Mouse (Mus musculus): ENCODE results near the gene Tmem184b. TPM values are rescaled to one million over a fixed set of nuclear protein-coding genes. Genes with fewer than 3 reads are reported as not detected.
A peak's percentile ranks its signal among the peaks of the same experiment; 100 is the strongest.

The Tmem184b gene
- polyA plus RNA-seq, 1 experiment from 2014 or later, result 50.4 TPM

DNA sequence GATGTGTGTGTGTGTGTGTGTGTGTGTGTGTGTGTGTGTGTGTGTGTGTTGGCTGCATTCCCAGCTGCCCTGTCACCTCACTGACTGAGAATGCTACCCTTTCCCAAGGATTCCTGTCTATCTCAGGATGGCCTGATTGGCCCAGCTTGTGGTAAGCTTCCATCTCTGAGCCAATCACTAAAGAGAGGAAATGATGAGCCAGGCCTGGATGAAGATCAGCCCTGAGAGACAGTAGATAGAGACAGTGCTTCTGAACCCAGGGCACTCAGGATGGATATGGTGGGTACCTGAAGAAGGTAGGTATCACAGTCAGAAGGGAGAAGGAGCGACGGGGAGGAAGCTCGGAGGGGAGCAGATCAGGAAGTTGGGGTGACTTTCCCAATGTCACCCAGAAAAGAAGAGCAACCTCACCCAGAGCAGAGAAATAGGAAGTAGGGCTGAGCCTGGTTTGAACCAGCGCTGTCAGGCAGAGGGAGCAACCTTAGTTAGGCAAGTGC lies 5.8 kb upstream of the Tmem184b start:
- H3K27ac ChIP-seq, result no peak overlapping the region
- H3K9me3 ChIP-seq, result no peaks in the 10 kb centered on the region
- H3K27me3 ChIP-seq (replicated peaks), result 0 out of 2 replicates have a peak, but pooled peaks cover 3% of the 10 kb centered on the region
- ATAC-seq (ENCODE audit: low FRiP score, low read depth), result no peak
- H3K4me2 ChIP-seq (replicated peaks), result no peak overlapping the region
- WGBS, result 90% methylated on average over 4 of the region's 4 CpGs
- no peaks in the 10 kb centered on the region for H3K4me1 ChIP-seq
- no peak overlapping the region for H3K9ac ChIP-seq
- H3K36me3 ChIP-seq, result no peaks in the 10 kb centered on the region
- H3K4me3 ChIP-seq, result no peak overlapping the region

DNA sequence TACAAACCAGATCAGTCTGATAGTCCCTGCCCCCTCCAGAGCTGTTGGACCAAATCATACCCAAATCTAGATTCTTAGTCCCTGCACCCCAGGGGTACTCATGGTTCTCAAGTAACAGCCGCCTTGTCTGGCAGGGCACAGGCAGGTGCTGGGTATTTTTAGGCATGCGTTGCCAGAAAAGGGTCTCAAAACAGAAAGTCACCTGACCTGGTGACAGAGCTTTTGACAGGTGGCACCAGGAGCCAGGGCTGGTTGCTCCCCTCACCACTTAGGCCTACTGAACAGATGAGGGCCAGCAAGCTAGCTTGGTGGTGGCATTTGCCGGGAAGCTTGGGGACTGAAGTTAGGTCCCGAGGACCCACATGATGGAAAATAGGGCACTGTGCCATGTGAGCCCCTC lies 3.2 kb upstream of the Tmem184b start:
- no peaks in the 10 kb centered on the region for H3K9me3 ChIP-seq
- no peak for ATAC-seq (ENCODE audit: low FRiP score, low read depth)
- WGBS, result 86% methylated on average over 4 of the region's 4 CpGs

DNA sequence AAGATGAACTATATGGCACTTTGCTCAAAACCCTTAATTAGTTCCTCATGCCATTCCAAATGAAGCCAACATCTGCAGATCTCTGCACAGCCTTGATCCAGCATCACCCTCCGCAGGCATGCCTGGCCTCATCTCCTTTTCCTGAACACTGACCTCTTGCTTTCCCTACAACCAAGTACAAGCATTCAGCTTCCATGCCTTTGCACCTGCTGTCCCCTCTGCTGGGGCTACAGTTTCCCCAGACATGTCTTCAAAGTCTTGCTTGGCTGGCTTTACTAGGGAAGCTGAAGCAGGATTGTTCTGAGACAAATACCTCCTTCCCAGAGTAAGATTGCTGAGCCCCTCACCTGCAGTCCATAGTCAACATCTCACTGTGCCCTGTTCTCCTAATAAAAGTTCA lies 908 bp upstream of the Tmem184b start:
- Histone ChIP-seq H3K4me2 (replicated peaks) (peak overlapping the region; percentile 88; the same call in 1 of the 2 replicates), H3K9me3 (no peaks in the 10 kb centered on the region), H3K4me3 (no peak overlapping the region), H3K36me3 (no peaks in the 10 kb centered on the region), H3K4me1 (peaks cover 33% of the 10 kb centered on the region), H3K9ac (no peak overlapping the region), H3K27ac (no peak overlapping the region), H3K27me3 (replicated peaks) (0 out of 2 replicates have a peak, but pooled peaks cover 3% of the 10 kb centered on the region)
- WGBS, result 70% methylated on average over 1 of the region's 1 CpGs
- no peak for ATAC-seq (ENCODE audit: low FRiP score, low read depth)

More for the DNA sequence above, 3.2 kb upstream of the Tmem184b start:
- H3K4me1 ChIP-seq, result peaks cover 13% of the 10 kb centered on the region
- H3K4me2 ChIP-seq (replicated peaks), result no peak overlapping the region
- no peak overlapping the region for H3K4me3 ChIP-seq
- 0 out of 2 replicates have a peak, but pooled peaks cover 3% of the 10 kb centered on the region for H3K27me3 ChIP-seq (replicated peaks)
- H3K36me3 ChIP-seq, result no peaks in the 10 kb centered on the region
- H3K27ac ChIP-seq, result no peak overlapping the region
- no peak overlapping the region for H3K9ac ChIP-seq

DNA sequence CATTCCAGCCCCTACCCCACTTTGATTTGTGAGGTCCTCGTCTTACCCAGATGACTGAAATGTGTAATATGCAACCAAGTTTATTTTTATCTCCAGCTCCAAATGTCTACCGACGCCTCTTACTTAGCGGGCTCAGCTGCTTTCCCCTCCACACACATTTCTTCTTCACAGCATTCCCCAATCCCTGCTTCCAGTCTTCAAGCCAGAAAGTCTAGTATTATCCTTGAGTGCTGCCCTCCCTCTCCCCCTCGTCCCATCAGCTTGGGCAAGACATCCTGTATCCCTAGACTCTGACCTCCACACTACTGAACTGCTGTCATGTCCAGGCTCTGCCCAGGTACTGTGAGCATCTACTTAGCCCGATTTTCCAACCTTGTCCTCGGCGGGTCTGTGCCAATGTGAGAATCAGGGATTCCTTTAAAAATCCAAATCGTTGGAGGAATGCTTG lies 418 bp upstream of the Tmem184b start:
- 18% methylated on average over 9 of the region's 9 CpGs for WGBS
- no peaks in the 10 kb centered on the region for H3K9me3 ChIP-seq
- H3K4me1 ChIP-seq, result peaks cover 33% of the 10 kb centered on the region
- peak; percentile 9; the same call in 1 of the 2 replicates for ATAC-seq (ENCODE audit: low FRiP score, low read depth)
- no peaks in the 10 kb centered on the region for H3K36me3 ChIP-seq
- peak overlapping the region; percentile 88 for H3K4me2 ChIP-seq (replicated peaks)
- H3K27me3 ChIP-seq (replicated peaks), result 0 out of 2 replicates have a peak, but pooled peaks cover 3% of the 10 kb centered on the region
- no peak overlapping the region for H3K27ac ChIP-seq
- peak overlapping the region; percentile 93 for H3K4me3 ChIP-seq
- peak overlapping the region; percentile 92 for H3K9ac ChIP-seq

DNA sequence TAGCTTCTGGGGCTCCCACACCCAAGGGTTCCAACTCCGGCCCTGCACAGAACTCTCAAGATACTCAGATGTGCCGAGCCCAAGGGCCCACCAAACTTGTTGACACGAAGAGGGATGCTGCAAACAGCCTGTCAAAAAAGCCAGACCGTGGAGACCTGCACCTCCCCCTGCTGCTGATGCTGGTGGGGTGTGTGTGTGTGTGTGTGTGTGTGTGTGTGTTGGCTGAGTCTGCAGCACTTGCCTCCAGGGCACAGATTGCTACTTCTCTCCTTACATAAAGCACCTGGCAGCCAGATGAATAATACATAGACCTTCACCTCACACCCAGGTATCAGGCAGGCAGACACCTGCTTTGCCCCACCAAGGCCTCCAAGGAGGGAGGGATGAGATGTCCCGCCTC lies 1.2 kb downstream of the Tmem184b start:
- H3K4me3 ChIP-seq, result peak overlapping the region; percentile 93
- ATAC-seq (ENCODE audit: low FRiP score, low read depth), result no peak
- H3K9me3 ChIP-seq, result no peaks in the 10 kb centered on the region
- 0 out of 2 replicates have a peak, but pooled peaks cover 3% of the 10 kb centered on the region for H3K27me3 ChIP-seq (replicated peaks)
- H3K36me3 ChIP-seq, result peaks cover 3% of the 10 kb centered on the region; the same call in 1 of the 2 replicates
- peak overlapping the region; percentile 88 for H3K4me2 ChIP-seq (replicated peaks)
- no peak overlapping the region for H3K27ac ChIP-seq
- peak overlapping the region; percentile 92 for H3K9ac ChIP-seq
- 36% methylated on average over 5 of the region's 5 CpGs for WGBS
- peaks cover 33% of the 10 kb centered on the region for H3K4me1 ChIP-seq

DNA sequence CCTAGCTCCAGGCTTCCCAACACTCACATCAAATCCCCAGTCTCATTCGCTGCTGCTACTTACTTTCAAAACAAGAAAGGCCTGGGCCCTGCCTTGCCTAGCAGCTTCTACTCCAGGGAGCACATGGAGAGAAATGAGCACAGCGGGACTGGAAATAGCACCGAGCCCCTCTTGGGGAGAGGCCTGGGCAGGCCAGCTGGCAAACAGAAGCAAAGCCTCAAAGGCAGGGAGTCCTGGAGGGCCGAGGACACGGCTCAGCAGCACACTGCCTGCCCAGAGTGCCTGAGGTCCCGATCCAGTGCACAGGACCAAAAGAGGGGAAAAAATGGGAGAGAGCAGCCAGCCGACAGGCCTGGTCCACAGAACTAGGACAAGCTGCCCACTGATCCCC lies 2.4 kb downstream of the Tmem184b start:
- peaks cover 3% of the 10 kb centered on the region; the same call in 1 of the 2 replicates for H3K36me3 ChIP-seq
- H3K27ac ChIP-seq, result no peak overlapping the region
- H3K4me2 ChIP-seq (replicated peaks), result peak overlapping the region; percentile 88
- peak overlapping the region; percentile 48 for H3K9ac ChIP-seq
- H3K4me1 ChIP-seq, result peaks cover 33% of the 10 kb centered on the region
- no peaks in the 10 kb centered on the region for H3K9me3 ChIP-seq
- 67% methylated on average over 7 of the region's 7 CpGs for WGBS
- H3K4me3 ChIP-seq, result no peak overlapping the region
- no peak for ATAC-seq (ENCODE audit: low FRiP score, low read depth)
- 0 out of 2 replicates have a peak, but pooled peaks cover 3% of the 10 kb centered on the region for H3K27me3 ChIP-seq (replicated peaks)

DNA sequence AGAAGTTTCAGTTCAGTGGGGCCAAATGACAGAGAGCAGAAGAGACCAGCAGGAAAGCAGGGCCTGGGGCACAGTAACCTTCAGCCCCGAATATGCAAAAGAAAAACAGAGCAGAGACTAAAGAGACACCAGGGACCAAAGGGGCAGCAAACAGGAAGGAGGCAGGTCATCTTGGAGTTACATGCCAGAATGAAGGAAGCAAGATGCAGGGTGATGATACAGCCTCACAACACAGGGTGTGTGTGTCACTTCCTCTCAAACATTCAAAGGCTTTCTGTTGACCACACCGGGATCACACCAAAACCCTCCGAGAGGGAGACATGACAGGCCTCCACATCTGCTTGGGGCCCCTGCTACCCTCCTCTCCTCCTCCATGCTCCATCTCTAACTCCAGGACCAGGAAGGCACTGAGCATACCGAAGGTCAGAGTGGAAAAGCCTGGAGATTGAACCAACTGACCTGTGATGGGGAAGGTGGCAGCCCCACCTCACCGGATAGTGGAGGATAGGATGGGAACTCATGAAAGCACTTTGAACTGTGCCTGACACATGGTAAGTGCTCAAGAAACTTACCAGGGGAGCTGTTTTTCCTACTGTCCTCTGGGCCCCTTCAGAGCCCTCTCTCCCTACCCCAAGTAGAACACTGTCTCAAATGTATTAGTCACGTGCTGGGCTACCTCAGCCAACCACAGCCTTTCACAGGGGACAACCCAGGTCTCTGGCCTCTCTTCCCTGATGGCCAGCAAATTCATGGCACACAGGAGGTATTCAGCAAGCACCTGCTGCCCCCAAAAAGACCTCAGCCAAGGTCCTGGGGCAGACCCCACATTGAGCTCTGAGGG lies 3.0 kb downstream of the Tmem184b start:
- Histone ChIP-seq H3K4me3 (no peak overlapping the region), H3K4me2 (replicated peaks) (peak overlapping the region; percentile 88), H3K36me3 (peaks cover 3% of the 10 kb centered on the region; the same call in 1 of the 2 replicates), H3K9ac (peak overlapping the region; percentile 48; the same call in 1 of the 2 replicates), H3K27ac (no peak overlapping the region), H3K9me3 (no peaks in the 10 kb centered on the region), H3K4me1 (peaks cover 35% of the 10 kb centered on the region), H3K27me3 (replicated peaks) (0 out of 2 replicates have a peak, but pooled peaks cover 3% of the 10 kb centered on the region)
- ATAC-seq (ENCODE audit: low FRiP score, low read depth), result no peak
- WGBS, result 68% methylated on average over 6 of the region's 6 CpGs

DNA sequence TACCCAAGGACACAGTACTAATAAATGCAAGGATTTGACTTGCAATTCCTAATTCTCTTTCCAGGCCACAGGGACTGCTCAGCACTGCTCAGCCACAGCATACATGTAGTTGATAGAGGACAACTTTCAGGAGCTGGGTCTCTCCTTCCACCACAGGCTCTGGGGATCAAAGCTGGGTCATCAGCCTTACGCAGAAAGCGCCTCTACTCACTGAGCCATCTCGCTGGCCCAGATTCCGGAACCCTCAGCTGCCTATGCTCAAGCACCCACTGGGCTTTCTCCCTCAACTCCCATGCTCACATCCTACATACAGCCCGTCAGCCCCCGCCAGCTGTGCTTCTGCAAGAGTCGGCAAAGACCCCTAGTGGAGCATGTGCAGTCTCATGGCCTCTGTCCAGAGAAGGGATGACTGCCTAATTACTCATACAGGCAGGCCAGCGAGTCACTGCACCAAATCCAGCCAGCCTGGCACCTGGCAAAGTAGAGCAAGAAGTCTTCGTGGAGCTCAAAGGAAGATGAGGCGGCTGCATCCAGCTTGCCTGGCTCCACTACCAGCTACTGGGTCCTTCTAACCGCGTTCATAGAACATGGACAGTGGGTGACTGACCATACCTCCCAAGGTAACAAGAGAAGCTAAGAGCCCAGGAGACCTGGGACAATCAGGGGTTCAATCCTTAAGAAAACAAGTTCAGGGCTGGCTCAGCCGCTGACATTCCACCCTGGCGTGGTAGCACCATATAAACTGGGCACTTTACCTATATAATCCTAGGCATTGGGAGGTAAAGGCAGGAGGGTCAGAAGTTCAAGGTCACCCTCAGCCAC lies 3.9 kb downstream of the Tmem184b start:
- Histone ChIP-seq H3K4me1 (peaks cover 44% of the 10 kb centered on the region), H3K4me3 (no peak overlapping the region), H3K4me2 (replicated peaks) (no peak overlapping the region), H3K9me3 (no peaks in the 10 kb centered on the region), H3K9ac (no peak overlapping the region), H3K27ac (no peak overlapping the region), H3K36me3 (peaks cover 3% of the 10 kb centered on the region; the same call in 1 of the 2 replicates), H3K27me3 (replicated peaks) (0 out of 2 replicates have a peak, but pooled peaks cover 3% of the 10 kb centered on the region)
- 84% methylated on average over 14 of the region's 14 CpGs for WGBS
- no peak for ATAC-seq (ENCODE audit: low FRiP score, low read depth)

DNA sequence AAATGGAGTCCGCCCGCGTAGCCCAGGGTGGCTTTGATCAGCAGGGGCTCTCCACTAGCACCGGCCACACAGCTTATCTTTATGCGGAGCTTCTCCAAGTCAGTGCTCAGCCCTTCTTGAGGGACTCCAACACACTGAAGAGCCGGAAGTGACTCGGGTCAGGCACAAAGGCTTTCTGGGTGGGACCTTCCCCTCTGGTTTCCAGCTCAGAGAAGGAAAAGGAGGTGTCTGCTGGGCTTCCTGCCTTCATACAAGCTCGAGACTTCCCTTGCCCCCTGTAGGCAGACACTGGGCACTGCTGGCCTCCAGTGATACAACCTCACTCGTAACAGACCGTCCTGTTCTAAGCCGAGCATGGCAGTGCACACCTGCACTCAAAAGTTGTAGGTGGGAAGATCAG lies 6.6 kb downstream of the Tmem184b start:
- no peaks in the 10 kb centered on the region for H3K27me3 ChIP-seq (replicated peaks)
- no peaks in the 10 kb centered on the region for H3K9me3 ChIP-seq
- H3K4me3 ChIP-seq, result no peak overlapping the region
- peaks cover 3% of the 10 kb centered on the region; the same call in 1 of the 2 replicates for H3K36me3 ChIP-seq
- H3K4me2 ChIP-seq (replicated peaks), result no peak overlapping the region
- peaks cover 48% of the 10 kb centered on the region for H3K4me1 ChIP-seq
- no peak overlapping the region for H3K27ac ChIP-seq
- ATAC-seq (ENCODE audit: low FRiP score, low read depth), result no peak
- H3K9ac ChIP-seq, result no peak overlapping the region
- 81% methylated on average over 11 of the region's 11 CpGs for WGBS

DNA sequence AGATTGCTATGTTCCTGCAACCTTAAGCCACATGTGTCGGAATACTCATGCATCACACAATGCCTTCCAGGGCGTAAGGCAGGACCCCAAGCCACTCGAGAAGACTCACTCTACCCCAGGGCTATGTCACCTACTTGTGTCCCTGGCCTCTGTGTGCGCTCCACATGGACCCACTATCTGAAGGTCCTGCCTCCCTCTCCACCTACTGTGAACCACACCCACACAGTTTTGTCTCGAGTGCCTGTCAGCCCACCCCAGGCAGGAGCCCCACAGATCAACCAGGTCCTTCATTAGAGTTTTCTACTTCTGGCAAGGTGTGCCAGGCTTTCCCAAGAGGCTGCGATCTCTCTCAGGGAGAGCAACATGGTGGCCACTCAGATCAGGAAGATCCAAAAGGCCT lies 8.1 kb downstream of the Tmem184b start:
- ATAC-seq (ENCODE audit: low FRiP score, low read depth), result no peak
- WGBS, result 88% methylated on average over 6 of the region's 6 CpGs

DNA sequence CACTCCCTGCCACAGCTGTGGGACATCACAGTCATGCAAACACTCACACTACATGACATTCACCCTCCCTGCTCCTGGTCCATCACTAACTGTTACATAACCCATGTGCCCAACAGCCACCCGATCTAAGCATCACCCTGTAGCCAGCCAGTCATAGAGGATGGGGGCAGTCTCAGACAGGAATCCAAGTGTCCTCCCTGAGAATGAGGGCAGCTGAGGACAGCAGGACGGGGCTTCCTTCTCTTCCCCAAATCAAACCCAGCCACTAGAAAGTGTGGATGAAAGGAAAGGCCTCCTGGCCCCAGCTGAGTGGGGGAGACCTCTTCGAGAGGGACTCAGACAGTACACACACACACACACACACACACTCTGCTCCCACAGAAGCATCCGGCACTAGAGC lies 8.5 kb downstream of the Tmem184b start:
- 77% methylated on average over 4 of the region's 4 CpGs for WGBS
- H3K9me3 ChIP-seq, result no peaks in the 10 kb centered on the region
- no peak overlapping the region for H3K9ac ChIP-seq
- peaks cover 33% of the 10 kb centered on the region for H3K4me1 ChIP-seq
- H3K4me2 ChIP-seq (replicated peaks), result no peak overlapping the region
- no peak for ATAC-seq (ENCODE audit: low FRiP score, low read depth)
- no peak overlapping the region for H3K27ac ChIP-seq
- no peaks in the 10 kb centered on the region for H3K27me3 ChIP-seq (replicated peaks)
- H3K36me3 ChIP-seq, result peaks cover 3% of the 10 kb centered on the region; the same call in 1 of the 2 replicates
- no peak overlapping the region for H3K4me3 ChIP-seq

More for the DNA sequence above, 8.1 kb downstream of the Tmem184b start:
- Histone ChIP-seq H3K27me3 (replicated peaks) (no peaks in the 10 kb centered on the region), H3K9me3 (no peaks in the 10 kb centered on the region), H3K4me2 (replicated peaks) (no peak overlapping the region), H3K9ac (no peak overlapping the region), H3K4me3 (no peak overlapping the region), H3K36me3 (peaks cover 3% of the 10 kb centered on the region; the same call in 1 of the 2 replicates), H3K4me1 (peaks cover 37% of the 10 kb centered on the region), H3K27ac (no peak overlapping the region)
